Mouse (Mus musculus): Measurements from ENCODE around the gene Cd83.

The Cd83 gene

DNA sequence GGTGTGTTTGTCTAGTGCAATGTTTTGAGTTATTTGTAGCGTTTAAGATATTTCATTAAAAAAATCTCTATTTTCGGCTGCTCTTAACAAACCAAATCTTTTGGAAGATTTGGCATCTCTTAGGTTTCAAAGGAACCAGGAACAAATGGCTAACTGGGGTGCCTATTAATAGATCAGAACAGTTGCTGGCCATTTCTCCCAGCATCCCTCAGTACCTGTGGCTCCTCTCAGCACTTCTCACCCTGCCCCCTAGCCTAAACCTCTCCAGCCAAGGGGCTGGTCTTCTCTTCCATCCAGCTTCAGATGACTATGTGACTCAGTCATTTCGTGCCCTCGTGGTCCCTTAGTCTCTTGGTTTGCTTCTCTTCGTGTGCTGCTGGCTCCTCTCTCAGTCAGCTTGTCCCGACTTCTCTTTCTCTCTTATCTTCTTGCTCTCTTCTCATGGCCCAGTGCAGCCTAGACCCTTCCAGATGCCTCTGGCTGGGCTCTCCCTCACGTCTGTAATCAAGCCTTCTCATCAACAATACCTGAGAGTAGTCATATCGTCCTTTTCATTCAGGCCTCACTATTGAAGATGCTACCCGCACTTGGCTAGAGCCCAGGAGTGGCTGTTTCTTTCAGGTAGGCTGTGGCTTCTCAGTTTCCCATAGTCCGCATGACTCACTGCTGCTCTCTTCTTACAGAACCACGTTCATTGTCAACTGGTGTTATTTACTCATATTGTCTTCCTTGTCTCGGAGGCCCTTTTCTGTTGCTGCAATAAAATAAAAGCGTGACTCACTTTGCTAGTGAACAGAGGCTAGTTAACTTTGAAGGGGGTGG lies 9.8 kb upstream of the Cd83 start:
- DNase-seq (ENCODE audit: low spot score in 2 of 2): no peak

DNA sequence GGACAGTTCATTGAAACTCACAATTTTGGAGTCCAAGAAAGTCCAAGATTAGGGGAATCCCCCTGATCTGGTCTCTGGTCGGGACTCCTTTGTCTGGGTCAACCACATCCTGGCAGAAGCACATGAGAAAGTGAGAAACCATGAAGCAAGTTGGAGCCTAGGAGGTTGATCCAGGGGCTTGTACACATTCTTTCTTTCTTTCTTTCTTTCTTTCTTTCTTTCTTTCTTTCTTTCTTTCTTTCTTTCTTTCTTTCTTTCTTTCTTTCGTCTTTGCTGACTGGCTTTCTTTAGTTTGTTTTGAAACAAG lies 9.2 kb upstream of the Cd83 start:
- DNase-seq (ENCODE audit: low spot score in 2 of 2): no peak

DNA sequence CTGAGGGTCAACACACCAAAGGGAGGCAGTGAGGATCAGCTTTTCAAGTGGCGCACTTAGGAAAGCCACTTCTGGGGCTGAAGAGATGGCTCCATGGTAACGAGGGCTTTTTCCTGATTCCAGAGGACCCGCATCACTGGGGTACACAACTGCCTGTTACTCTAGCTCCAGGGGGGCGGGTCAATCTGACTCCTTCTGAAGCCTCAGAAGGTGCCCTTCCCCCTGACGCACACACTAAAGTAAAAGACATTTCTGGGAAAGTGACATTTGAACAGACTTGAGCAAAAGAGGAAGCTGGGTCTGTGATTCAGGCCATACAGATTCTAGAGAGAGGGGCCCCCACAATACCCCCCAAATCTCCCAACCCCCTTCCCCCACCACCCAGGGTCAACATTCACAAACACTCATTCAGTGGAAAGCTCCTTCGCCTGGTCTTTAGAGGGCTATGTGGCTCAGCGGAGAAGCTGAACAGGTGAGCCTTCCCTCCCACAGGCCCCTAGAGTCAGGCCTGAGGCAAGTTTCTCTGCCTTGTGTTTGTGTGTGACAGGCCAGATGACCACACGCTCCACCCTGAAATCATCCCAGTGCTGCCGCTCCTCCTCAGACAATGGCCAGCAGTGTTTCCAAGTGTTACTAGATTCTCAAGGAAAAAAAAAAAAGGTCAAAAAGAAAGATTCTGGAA lies 7.1 kb upstream of the Cd83 start:
- no peak for DNase-seq (ENCODE audit: low spot score in 2 of 2)

DNA sequence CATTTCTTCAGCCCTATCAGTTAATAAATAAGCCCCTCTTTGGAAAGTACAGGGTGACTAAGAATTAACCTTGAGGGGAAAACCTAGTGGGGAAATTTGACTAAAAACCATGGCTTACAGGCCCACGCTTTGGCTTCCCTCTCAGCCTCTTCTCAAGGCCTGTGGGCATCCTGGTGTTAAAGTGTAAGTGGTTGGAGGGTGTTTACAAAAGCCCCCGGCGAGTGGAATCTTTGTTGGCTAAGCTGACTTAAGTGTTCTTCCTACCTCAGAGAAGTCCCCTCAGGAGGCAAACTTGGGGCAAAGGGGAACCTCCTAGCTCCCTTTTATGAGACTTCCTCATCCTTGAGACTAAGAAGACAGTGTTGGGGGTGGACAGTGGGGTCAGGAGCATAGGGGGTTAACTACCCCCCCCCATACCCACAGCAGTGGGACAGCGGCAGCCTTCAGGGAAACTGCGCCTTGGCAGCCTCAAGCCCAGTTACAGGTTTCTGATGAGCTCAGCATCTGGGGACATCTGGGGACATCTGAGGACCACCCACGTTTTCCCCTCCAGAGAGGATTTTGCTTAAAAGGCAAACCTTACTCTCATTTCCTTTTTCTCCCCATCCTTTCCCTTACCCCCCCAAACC lies 6.4 kb upstream of the Cd83 start:
- no peak for DNase-seq (ENCODE audit: low spot score in 2 of 2)

DNA sequence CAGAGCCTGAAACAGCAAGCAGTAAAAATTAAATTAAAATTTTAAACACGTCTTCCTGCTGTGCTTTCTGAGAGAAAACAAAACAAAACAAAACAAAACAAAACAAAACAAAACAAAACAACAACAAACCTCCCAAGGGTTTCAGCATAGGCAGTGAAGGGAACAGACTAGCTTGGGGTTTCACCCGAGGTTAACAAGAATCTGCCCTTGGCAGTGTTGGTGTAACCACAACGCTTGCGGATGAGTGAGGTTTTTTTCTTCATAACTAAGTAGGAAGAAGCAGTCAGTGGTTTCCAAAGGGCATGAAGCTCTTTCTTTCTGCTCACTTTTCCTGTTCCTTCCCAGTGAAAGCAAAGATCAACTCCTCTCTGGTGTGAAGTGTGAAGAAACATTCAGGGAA lies 5.6 kb upstream of the Cd83 start:
- DNase-seq (ENCODE audit: low spot score in 2 of 2): no peak

DNA sequence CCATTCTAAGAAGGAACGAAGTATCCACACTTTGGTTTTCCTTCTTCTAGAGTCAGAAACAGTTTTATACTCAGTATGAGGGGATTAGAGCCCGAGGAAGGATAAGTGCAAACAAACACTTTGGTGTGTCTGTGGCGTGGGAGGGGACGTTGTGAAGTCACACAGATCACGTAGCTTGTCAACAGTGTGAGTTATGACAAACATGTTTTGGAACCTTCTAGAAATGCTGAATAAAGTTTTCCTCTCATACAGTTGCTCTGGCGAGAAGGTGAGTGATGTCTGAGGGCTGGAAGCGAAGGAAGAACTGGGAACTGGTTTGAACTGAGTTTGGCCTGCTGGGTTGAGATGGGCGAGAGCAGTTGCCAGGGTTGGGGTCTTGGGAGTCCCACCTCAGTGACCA lies 4.5 kb upstream of the Cd83 start:
- DNase-seq (ENCODE audit: low spot score in 2 of 2): no peak

DNA sequence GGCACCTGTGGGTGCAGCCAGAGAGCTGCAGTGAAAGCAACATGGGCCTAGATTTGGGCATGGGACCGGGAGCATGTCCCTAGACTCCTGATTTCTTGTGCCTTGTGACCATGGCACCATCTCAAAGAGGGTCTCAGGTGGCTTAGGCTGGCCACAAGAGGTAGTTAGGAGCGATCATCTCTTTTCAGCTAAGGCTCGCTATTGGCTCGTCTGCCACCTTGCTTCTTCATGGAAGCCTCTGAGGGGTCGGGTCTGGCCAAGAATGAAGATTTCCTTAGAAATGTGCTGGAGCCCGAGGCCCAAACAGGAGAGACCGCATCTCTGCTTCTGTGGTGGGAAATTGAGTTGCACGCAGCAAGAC lies 1.1 kb downstream of the Cd83 start:
- no peak for DNase-seq (ENCODE audit: low spot score in 2 of 2)

DNA sequence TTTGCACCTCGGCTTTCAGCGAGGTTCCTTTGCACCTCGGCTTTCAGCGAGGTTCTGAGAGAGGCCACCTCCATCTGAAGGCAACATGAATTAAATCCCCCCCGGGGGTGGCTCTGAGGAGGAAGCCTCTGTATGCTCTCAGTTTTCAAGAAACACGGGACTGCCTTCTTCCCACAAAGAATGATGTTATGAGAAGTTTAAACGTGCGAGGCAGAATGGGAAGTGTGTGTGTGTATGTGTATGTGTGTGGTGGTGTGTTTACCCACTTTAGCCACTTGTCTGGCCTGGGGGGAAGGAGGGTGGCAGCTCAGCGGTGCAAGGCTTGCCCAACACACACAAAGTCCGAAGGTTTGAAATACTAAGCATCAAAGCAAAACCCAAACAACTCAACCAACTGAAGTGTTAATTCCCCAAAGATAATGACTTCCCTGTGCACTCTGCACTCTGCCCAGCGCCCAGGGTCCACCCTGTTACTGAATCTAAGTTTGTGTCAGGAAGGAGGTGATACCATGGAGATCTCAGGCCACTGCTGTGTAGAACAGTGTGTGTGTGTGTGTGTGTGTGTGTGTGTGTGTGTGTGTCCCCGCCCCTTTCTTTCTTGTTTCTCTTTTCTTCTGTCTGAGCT lies 1.7 kb downstream of the Cd83 start:
- no peak for DNase-seq (ENCODE audit: low spot score in 2 of 2)

DNA sequence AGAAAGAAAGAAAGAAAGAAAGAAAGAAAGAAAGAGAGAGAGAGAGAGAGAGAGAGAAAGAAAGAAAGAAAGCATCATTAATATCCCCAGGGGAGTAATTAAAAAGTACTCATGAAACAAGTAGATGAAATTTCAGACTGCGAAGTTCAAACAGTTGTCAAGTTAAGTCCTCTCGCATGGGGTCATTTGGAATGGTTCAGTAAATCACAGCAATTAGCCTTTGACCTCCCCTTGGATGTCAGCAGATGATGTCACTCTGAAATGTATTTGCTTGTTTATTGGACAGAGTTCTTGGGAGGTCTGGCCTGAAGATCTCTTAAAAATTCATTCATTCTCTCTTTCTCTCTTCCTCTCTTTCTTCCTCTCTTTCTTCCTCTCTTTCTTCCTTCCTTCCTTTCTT lies 2.7 kb downstream of the Cd83 start:
- DNase-seq (ENCODE audit: low spot score in 2 of 2): no peak

DNA sequence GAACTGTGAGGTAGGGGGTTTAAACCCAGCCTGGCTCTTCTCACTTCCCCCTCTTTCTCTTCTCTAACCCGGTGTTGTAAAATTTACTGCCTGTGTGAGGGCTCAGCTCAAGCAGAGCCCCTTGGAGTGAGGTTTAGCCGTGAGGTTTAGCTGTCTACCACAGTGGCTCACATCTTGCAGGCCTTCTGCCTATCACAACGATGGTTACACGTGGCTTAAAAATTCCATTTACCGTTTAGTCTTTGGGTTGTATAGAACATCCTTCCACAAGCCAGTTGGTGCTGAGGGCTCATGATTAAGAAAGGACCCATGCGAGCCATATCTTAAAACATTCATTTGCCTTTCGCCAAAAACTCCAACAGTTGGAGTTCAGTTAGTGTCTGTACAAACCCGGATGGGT lies 3.5 kb downstream of the Cd83 start:
- DNase-seq (ENCODE audit: low spot score in 2 of 2): no peak

DNA sequence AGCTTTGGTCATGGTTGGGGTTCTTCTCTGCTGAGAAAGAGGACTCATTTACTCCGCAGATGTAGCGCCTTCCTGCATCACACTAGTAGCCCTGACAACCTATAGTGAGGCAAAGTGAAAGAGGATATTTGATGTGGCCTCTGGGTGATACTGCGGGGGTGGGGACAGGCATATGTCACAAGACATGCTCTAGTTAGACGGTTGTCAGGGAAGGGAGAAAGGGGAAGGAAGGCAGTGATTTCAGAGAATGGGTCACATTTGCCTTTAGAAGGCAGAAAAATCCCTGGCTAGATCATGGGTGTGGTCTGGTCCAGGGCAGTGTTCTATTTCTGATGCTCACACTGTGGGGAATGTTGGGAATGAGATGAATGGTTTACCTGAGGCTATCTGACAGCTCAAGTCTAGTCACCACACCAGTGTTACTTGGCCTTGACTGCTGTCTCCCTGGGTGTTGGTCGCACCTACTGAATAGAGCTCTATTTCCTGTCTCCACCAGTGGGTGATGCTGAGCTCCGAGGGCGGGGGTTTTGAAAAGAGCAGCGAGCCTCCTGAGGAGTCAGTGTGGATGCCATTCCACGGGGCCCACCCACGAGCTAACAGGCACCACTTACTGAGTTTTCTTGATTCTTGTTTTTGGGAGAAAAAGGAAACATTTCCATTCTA lies 4.5 kb downstream of the Cd83 start:
- DNase-seq (ENCODE audit: low spot score in 2 of 2): no peak

DNA sequence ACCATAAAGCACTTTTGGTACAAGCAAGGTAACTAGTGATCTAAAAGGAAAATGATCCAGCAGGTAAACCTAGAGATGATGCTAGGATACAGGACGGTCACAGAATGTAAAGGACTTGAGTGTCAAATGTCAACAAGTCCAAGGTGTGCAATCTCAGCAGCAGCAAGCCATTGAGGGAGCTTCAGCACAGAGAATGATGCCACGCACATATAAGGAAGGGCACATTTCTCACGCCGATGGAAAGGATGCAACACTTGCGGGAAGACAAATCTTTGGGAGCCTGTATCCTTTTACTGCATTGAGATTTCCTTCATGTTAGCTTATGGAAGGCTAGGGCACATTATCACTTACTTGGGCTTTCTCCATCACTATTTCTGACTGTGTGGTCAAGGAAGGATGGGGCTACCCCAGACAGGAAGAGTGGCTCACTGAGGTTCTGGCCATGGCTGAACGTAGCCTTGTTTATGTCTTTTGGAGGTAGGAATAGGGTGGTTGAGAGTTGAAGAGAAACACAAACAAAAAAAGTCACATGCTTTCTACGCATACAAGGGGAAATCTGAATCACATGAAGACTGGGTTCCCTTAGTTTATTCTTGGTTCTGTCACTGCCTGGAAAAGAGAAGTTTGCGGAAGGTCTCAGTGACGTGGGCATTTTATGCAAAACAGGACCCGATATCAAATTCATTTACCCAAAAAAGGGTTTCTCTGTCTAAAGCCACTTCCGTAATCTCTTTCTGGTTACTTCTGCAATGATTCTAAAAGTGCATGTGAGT lies 5.8 kb downstream of the Cd83 start:
- no peak for DNase-seq (ENCODE audit: low spot score in 2 of 2)

DNA sequence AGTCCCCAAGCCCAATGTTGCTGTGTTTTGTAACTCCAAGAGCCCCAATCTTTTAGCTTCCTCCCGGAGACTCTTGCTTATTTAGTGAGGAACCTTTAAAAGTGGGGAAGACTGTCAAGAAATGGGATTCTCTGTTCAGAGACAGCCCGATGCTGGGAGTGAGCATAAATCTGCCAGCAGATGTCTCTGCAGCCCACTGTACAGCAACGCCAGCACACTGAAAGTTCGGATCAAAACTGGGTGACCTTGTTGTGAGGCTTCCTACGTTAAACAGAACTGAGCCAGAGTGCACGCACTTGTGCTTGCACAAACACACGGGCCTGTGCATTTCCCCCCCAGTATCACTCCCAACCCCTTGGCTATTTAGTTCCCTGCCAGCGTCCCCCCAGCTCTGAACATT lies 10.8 kb downstream of the Cd83 start:
- peak in 1 of 2 experiments; percentile 43 for DNase-seq (ENCODE audit: low spot score in 2 of 2)

DNA sequence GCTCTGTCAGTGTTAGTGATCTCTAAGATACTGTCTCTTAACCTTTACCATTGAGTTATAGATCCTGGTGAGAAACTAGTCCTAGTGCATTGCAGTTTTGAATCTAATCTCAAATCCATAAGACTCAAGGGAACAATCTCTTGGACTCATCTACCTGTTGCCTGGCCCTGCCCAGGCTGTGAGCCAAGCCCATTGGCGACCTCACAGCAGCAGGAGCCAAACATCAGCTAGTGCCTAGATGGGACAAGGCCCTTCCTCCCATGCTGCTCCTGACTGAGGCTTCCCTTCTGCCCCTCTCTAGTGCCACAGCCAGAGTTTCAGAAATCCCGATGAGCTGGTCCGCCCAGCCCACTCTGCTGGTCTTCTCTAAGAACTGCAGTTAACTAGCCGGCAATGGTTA lies 14.1 kb downstream of the Cd83 start:
- no peak for DNase-seq (ENCODE audit: low spot score in 2 of 2)

DNA sequence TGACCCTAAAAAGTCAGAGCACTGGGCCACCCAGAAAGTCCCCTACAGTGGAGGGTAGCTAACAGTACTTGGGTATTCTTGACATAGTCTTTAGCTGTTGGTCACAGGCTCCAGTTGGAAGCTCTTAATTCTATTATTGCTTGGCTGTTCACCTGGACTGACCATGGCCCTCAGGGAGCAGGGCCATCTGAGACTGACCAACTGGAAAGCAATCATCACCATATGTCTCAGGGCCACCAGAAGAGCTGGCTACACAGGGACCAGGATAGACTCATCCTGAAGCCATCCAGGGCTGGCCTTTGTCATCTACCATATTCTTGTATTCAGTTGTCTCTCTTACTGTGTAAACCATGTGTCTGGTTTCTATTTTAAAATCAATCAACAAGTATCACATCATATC lies 15.6 kb downstream of the Cd83 start:
- no peak for DNase-seq (ENCODE audit: low spot score in 2 of 2)

DNA sequence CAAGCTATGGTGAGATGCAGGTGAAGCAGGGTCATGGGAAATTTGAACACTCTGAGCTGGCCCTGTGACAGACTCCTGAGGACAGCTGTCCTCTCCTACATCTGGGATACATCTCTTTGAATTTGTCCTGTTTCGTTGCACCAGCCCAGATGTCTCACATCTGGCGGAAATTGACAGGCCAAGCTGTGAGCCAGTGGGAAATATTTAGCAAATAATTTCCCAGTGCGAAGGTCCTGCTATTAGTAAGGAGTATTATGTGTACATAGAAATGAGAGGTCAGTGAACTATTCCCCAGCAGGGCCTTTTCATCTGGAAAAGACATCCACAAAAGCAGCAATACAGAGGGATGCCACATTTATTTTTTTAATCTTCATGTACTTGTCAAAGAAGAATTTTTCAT lies 17.4 kb downstream of the Cd83 start:
- DNase-seq (ENCODE audit: low spot score in 2 of 2): no peak

DNA sequence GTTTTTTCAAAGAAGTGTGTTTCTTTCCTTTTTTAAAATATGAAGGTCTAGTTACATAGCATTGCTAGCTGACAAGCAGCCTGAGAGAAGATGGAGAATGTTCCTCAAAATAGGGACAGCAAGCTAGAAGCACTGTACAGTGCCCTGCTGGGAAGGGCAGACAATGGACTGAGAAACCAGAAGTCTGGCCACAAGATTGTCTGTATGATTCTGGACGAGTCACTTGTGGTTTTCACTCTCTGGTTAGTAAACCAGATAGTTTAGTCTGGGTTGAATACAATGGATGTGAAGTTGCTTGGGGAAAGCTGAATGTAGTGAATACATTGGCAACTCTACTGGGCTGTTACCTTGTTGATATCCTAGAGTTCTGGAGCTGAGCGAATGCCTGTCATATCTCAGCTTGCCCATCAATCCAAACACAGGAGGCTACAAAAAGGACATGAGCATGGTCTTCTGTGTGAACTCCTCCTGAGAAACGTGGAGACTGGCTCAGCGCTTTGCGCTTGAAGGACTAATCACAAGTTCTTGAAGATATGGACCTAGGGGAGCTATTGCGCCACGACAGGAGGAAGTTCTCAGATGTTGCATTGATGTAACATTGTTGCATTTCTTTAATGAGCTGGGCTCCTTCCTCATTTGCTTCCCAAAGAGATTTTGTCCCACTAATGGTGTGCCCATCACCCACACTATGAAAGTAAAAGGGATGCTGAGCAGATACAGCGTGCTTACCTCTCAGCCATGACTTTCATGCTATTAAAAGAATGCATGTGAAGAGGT lies 18.0 kb downstream of the Cd83 start:
- no peak for DNase-seq (ENCODE audit: low spot score in 2 of 2)

DNA sequence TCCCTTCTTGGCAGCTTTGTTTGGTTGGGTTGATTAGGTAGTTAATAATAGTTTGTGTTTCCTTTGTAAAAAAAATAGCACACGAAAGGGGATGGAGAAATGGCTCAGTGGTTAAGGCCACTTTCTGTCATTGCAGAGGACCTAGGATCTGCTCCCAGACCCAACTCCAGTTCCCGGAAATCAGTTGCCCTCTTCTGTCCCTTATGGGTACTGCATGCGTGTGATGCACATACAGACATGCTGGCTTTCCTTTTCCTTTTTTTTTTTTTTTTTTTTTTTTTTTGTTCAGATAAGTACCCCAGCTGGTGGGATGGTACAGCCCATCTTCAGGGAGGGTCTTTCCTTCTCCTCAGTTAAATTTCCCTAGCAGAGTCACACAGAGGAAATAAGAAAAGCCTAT lies 20.1 kb downstream of the Cd83 start:
- no peak for DNase-seq (ENCODE audit: low spot score in 2 of 2)

DNA sequence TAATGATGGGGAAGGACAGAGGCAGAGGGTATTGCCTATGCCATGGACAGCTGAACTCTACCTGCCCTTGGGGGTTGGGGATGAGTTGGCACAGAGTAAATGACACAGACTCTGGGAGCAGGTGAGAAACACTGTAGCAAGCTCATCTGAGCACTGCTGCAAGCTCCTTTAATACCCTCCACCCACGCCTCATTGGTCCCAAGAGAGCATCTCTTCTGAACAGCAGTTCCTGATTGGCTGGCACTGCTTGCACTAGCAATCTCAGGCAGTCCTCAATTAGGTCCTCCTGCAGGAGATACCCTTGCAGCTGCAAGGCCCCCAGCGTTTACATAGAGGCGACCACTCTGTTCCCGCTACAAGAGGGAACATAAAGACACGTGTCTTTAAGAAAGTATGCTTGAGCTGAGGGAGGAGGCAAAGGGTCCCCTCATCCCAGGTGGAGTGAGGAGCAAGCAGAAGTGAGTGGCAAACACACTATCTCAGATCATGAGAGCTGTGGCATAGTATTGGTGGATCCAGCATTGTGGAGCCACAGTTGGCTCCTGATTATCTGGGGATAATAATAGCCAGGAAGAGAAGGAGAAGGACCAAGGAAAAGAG lies 20.7 kb downstream of the Cd83 start:
- no peak for DNase-seq (ENCODE audit: low spot score in 2 of 2)

All from frontal cortex, postnatal 10 days (tissue).